Mouse (Mus musculus): ENCODE measurements around the gene Shroom4.

The Shroom4 gene

DNA sequence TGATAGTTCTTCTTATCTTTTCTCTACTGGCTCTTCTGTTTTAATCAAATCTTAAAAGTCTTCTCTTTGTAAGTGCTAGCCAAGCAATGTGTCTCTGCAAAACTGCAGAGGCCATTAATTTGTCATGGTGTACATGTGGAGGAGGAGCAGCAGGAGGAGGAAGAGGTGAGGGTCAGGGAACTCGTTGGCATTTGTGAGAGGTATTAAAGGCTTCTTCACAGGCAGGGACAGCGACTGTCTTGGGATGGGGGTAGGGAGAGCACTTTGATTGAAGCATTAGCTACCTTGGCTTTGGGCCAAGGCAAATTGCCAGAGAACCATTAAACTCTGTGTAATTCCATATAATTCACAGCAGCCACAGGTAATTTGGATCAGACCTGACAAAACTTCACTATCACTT, 96.7 kb downstream of the Shroom4 start:
- no peak for DNase-seq (ENCODE audit: low spot score)

DNA sequence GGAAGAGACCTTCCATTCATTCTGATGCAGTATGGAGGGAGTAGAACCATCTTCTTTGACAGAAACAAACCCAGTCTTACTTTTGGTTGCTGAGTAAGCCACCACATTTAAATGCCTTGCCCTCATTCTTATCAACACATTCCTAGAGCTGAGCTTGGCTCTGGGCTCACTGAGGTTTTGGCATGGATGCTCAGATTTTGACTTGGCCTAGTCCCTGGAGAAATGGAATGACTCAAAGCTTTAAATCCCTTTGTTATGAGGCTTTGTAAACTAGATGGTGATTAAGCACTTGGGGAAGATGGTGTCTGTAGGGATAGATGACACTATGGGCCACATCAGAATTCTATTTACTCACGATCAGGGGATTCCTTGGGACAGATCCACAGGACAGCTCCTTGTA, 102.2 kb downstream of the Shroom4 start:
- no peak for DNase-seq (ENCODE audit: low spot score)

GRCm38 (mm10) chrX:6517217-6517616, 117.6 kb downstream of the Shroom4 start:
- DNase-seq (ENCODE audit: low spot score), result no peak

DNA sequence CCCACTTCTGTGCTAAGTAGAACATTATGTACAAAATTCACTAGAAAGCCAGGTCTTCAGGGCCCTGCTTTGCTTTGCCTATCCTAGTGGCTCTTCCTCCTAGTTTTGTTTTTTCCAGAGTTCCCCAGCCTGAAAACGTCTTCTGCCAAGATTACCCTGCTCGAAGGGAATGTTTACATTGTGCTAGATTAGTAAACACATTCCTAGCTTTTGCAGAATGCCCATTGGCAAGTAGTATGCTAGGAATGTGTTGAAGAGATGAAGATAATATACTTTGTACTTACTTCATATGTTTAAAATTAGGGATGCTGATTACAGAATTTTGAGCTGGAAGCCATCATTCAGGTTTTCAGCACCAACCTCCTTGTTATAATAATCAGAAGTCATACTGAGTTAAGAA, 118.8 kb downstream of the Shroom4 start:
- DNase-seq (ENCODE audit: low spot score), result no peak

DNA sequence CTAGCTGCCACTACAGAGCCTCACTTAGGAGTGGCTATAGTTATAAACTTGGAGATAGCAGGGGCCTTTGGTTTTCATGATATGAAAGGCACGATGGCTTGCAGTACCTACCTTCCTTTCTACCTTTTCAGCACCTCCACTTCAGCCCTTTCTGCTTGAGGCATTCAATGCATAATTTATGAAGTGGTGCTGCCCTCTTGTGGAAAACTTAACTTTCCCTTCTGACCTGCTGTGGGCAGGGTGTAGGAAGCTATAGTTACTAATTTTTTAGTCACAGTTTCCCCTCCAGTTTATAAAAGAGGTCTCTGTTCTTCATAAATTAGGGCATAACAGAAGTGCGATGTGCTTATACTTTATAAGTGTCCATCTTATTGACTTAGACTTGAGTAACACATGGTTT, 123.3 kb downstream of the Shroom4 start:
- DNase-seq (ENCODE audit: low spot score), result no peak

GRCm38 (mm10) chrX:6536636-6537035, 137.0 kb downstream of the Shroom4 start:
- DNase-seq (ENCODE audit: low spot score), result no peak

- DNase-seq (ENCODE audit: low spot score), result no peak
Measured at GRCm38 (mm10) chrX:6537689-6538088, 138.0 kb downstream of the Shroom4 start.

DNA sequence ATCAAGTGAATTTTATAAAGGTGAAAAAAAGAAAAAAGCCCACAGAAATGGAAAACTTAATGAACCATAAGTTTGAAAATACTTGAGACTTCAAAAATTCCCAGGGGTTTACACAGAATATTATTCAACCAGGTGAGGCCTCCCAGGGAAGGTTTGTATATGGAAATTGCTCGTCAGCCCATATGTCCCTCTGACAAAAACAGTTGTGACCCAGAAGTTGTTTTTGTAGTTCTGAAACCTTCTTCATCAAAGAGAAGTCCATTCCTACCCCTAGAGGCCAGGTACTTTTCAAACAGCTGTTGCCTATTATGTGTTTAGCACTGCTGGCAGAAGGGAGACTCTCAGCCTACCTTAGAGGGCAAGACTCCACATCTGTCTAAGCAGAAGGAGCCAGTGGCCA, 165.4 kb downstream of the Shroom4 start:
- DNase-seq (ENCODE audit: low spot score), result no peak

- no peak for DNase-seq (ENCODE audit: low spot score)
Measured at GRCm38 (mm10) chrX:6574511-6574910, 174.9 kb downstream of the Shroom4 start.

DNA sequence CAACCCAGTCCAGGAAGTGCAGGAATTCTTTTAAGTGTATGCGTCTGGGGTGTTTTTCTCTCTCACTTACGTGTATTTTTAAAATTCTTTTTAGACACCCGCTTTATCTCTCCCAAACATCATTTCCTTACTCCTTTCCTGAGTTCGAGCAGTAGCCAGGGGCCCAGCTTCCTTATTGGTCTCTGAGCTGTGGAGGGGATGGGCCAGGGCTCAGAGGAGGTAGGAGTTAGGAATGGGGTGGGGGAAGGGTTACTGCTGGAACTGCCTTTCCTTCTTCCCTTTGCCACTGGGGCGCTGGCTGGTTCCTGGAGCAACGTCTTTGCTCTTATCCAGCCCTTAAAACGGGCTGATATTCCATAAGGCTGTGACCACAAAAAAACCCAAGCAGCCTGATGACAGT, 177.3 kb downstream of the Shroom4 start:
- DNase-seq (ENCODE audit: low spot score), result no peak

DNA sequence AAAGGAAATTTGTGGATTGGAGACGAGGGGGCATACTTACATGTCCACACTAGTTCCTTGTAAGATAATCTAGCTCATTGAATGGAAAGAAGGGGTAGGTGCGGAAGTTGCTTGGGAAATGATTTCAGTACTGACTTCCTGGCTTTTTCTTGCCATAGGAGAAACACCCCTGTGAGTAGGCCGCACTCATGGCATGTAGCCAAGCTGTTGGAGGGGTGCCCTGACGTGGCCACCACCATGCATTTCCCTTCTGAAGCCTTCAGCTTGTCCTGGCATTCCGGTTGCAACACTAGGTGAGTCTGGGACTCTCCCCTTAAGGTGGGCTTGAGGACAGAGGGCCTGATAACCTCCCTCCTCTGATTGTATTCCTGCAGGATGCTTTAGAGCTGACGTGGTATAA, 181.0 kb downstream of the Shroom4 start:
- no peak for DNase-seq (ENCODE audit: low spot score)

DNA sequence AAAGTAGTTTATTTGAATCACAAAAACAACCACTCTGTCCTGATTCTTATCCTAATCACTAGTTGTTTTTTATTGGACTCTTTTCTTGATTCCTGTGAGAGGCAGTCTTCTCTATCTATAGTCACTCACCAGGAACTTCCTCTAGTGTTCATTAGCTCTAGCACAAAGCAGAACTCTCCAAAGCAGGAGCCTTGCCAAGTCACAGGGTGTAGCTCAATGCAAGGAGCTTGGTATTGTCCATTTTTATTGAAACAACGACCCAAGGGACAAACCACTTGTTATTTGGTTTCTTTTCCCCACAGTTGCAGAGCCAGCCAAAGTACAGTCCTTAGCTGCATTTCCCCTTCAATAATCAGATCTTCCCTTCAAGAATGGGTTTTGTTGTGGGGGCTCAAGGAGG, 181.5 kb downstream of the Shroom4 start:
- no peak for DNase-seq (ENCODE audit: low spot score)

- no peak for DNase-seq (ENCODE audit: low spot score)
Measured at GRCm38 (mm10) chrX:6582646-6583045, 183.0 kb downstream of the Shroom4 start.

- DNase-seq (ENCODE audit: low spot score), result no peak
Measured at GRCm38 (mm10) chrX:6594183-6594582, 194.5 kb downstream of the Shroom4 start.

- DNase-seq (ENCODE audit: low spot score), result no peak
Measured at GRCm38 (mm10) chrX:6654024-6654423, 254.4 kb downstream of the Shroom4 start.

GRCm38 (mm10) chrX:6658820-6659324, 259.2 kb downstream of the Shroom4 start:
- no peak for DNase-seq (ENCODE audit: low spot score)

All from MN1 (cell line).